Mouse (Mus musculus) large intestine, adult 2 months (tissue): Measurements from ENCODE around the gene Cetn4. TPM values are rescaled to one million over a fixed set of nuclear protein-coding genes. Genes with fewer than 3 reads are reported as not detected.

Experiments
- polyA plus RNA-seq: library from polyadenylated mRNA; depleted of rRNA; stranded (reverse); fragments of >200 nt; gene quantifications from 2 replicates; pipeline ENCODE4 v1.2.3, GENCODE M21; 2012; rRNA removed

Cetn4 gene
- polyA plus RNA-seq, 1 experiment = 0.14 TPM

Other genes with a start within 250 kb of the Cetn4 start
- not detected in 2 replicates for gene Adad1, start 249.2 kb downstream of the Cetn4 start, polyA plus RNA-seq
- not detected in 2 replicates for gene Il2, start 186.7 kb downstream of the Cetn4 start, polyA plus RNA-seq
- gene Il21, start 80.1 kb downstream of the Cetn4 start, polyA plus RNA-seq = 0.11 and 0.16 TPM in 2 replicates
- gene Bbs12, start 154 bp downstream of the Cetn4 start, polyA plus RNA-seq = 0.62 and 0.81 TPM in 2 replicates
- 0.57 and 0.82 TPM in 2 replicates for gene Fgf2, start 35.6 kb upstream of the Cetn4 start, polyA plus RNA-seq
- gene Spata5, start 107.2 kb upstream of the Cetn4 start, polyA plus RNA-seq = 2.2 and 2.7 TPM in 2 replicates
- 8.3 and 10.6 TPM in 2 replicates for gene Nudt6, start 107.5 kb upstream of the Cetn4 start, polyA plus RNA-seq